Mouse (Mus musculus) ES-Bruce4 (cell line): ENCODE measurements at regions not wholly inside any gene's neighbourhood (a gene's known extent, or its start where the extent isn't known, plus 50 kb on each side); places are given as distances from the start of the nearest gene placed in this dataset.

Experiments used
- H3K27ac ChIP-seq: 2 replicates; pipeline ENCODE4 v1.5.1; 2012; ENCODE audit warnings: low read length, inconsistent platforms; ENCODE audit not compliant: insufficient read depth
- H3K27me3 ChIP-seq: 2 replicates; pipeline ENCODE4 v1.6.1; 2012; ENCODE audit warnings: mild to moderate bottlenecking, low read length, inconsistent platforms; ENCODE audit not compliant: control insufficient read depth, poor library complexity, insufficient read depth, severe bottlenecking
- H3K36me3 ChIP-seq: 2 replicates; pipeline ENCODE4 v1.6.1; 2012; ENCODE audit warnings: inconsistent platforms, mild to moderate bottlenecking, low read length, moderate library complexity; ENCODE audit not compliant: control insufficient read depth, poor library complexity, insufficient read depth, severe bottlenecking
- H3K4me1 ChIP-seq: one replicate; pipeline ENCODE4 v1.8.1; 2011; ENCODE audit warnings: low read length; ENCODE audit not compliant: control insufficient read depth, insufficient read depth
- H3K4me3 ChIP-seq: 2 replicates; pipeline ENCODE4 v1.5.1; 2011; ENCODE audit warnings: low read depth, mild to moderate bottlenecking, low read length
- H3K9ac ChIP-seq: 2 replicates; pipeline ENCODE4 v1.6.1; 2012; ENCODE audit warnings: low read depth, mild to moderate bottlenecking, inconsistent platforms; ENCODE audit not compliant: poor library complexity, severe bottlenecking
- H3K9me3 ChIP-seq: replicated peaks from 2 replicates; pipeline ENCODE4 v1.6.1; 2012; ENCODE audit warnings: mild to moderate bottlenecking, low read length, inconsistent platforms; ENCODE audit not compliant: control insufficient read depth, poor library complexity, insufficient read depth, severe bottlenecking
- CTCF ChIP-seq: IDR thresholded peaks from one replicate; pipeline ENCODE4 v1.8.1; 2011; ENCODE audit warnings: low read depth, low read length
- EP300 ChIP-seq: IDR thresholded peaks from 2 replicates; pipeline ENCODE4 v1.6.1; 2011; ENCODE audit warnings: low read depth, low read length; ENCODE audit not compliant: insufficient read depth
- POLR2A ChIP-seq: IDR thresholded peaks from one replicate; pipeline ENCODE4 v1.8.1; 2011; ENCODE audit warnings: low read length; ENCODE audit not compliant: insufficient read depth

GRCm38 (mm10) chr2:11971972-11972371 is 194.3 kb downstream of the Ankrd16 start:
- TF ChIP-seq POLR2A = no peak
- TF ChIP-seq CTCF = no peak
- no peak for TF ChIP-seq EP300
- H3K27me3 ChIP-seq = no peaks in the 10 kb centered on the region
- no peaks in the 10 kb centered on the region for H3K4me1 ChIP-seq
- no peaks in the 10 kb centered on the region for H3K36me3 ChIP-seq
- H3K9me3 ChIP-seq = no peaks in the 10 kb centered on the region
- no peak overlapping the region for H3K9ac ChIP-seq
- no peak overlapping the region for H3K27ac ChIP-seq
- no peak overlapping the region for H3K4me3 ChIP-seq

GRCm38 (mm10) chr2:12001938-12002899 is 224.5 kb downstream of the Ankrd16 start:
- Histone ChIP-seq H3K36me3 (no peaks in the 10 kb centered on the region), H3K27ac (no peak overlapping the region), H3K27me3 (no peaks in the 10 kb centered on the region), H3K4me1 (no peaks in the 10 kb centered on the region), H3K9me3 (no peaks in the 10 kb centered on the region), H3K9ac (no peak overlapping the region), H3K4me3 (no peak overlapping the region)
- no peak for TF ChIP-seq CTCF

- H3K27me3 ChIP-seq = no peaks in the 10 kb centered on the region
- no peak overlapping the region for H3K27ac ChIP-seq
- H3K9me3 ChIP-seq = no peaks in the 10 kb centered on the region
- no peak overlapping the region for H3K4me3 ChIP-seq
- TF ChIP-seq CTCF = no peak
- TF ChIP-seq EP300 = no peak
- no peaks in the 10 kb centered on the region for H3K4me1 ChIP-seq
- H3K9ac ChIP-seq = no peak overlapping the region
- no peaks in the 10 kb centered on the region for H3K36me3 ChIP-seq
Measured at GRCm38 (mm10) chr2:12004330-12004729, 226.7 kb downstream of the Ankrd16 start.

- H3K36me3 ChIP-seq = no peaks in the 10 kb centered on the region
- no peaks in the 10 kb centered on the region for H3K4me1 ChIP-seq
- H3K9me3 ChIP-seq = no peaks in the 10 kb centered on the region
- H3K27me3 ChIP-seq = no peaks in the 10 kb centered on the region
- no peak overlapping the region for H3K9ac ChIP-seq
- TF ChIP-seq POLR2A (no peak), CTCF (no peak), EP300 (no peak)
- no peak overlapping the region for H3K27ac ChIP-seq
- H3K4me3 ChIP-seq = no peak overlapping the region
Measured at GRCm38 (mm10) chr2:12007201-12007600, 229.5 kb downstream of the Ankrd16 start.

DNA sequence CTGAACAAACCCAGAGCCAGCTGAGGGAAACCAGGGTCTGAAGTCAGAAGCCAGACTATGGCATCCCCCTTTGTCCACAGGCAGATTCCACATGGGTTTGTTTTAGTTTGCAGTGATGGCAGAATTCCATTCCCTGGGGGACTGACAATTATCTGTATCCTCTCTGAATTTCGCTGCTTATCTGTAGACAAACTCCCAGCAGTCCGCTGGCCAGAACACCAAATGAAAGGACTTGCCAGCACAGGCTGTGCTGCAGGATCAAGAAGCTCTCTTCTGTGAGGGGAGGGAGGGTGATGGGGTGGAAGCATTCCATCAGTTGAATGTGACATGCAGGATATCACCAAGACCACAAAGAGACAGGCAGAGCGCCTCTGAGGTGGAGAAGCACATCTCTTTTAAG is 233.8 kb downstream of the Ankrd16 start:
- Histone ChIP-seq H3K36me3 (no peaks in the 10 kb centered on the region), H3K27ac (no peak overlapping the region), H3K9ac (no peak overlapping the region), H3K4me1 (no peaks in the 10 kb centered on the region), H3K4me3 (no peak overlapping the region), H3K27me3 (no peaks in the 10 kb centered on the region), H3K9me3 (no peaks in the 10 kb centered on the region)
- TF ChIP-seq POLR2A = no peak
- no peak for TF ChIP-seq CTCF
- TF ChIP-seq EP300 = no peak

- H3K36me3 ChIP-seq = no peaks in the 10 kb centered on the region
- no peaks in the 10 kb centered on the region for H3K9me3 ChIP-seq
- no peaks in the 10 kb centered on the region for H3K4me1 ChIP-seq
- TF ChIP-seq EP300 = no peak
- no peak for TF ChIP-seq CTCF
- no peak for TF ChIP-seq POLR2A
- no peak overlapping the region for H3K27ac ChIP-seq
- no peak overlapping the region for H3K9ac ChIP-seq
- no peaks in the 10 kb centered on the region for H3K27me3 ChIP-seq
- H3K4me3 ChIP-seq = no peak overlapping the region
Measured at GRCm38 (mm10) chr2:12019607-12020006, 241.9 kb downstream of the Ankrd16 start.
